Mouse (Mus musculus): ENCODE results near the gene Slc25a12. TPM values are rescaled to one million over a fixed set of nuclear protein-coding genes. Genes with fewer than 3 reads are reported as not detected.

The Slc25a12 gene
- polyA plus RNA-seq, 1 experiment from 2014 or later: 44.0 TPM

DNA sequence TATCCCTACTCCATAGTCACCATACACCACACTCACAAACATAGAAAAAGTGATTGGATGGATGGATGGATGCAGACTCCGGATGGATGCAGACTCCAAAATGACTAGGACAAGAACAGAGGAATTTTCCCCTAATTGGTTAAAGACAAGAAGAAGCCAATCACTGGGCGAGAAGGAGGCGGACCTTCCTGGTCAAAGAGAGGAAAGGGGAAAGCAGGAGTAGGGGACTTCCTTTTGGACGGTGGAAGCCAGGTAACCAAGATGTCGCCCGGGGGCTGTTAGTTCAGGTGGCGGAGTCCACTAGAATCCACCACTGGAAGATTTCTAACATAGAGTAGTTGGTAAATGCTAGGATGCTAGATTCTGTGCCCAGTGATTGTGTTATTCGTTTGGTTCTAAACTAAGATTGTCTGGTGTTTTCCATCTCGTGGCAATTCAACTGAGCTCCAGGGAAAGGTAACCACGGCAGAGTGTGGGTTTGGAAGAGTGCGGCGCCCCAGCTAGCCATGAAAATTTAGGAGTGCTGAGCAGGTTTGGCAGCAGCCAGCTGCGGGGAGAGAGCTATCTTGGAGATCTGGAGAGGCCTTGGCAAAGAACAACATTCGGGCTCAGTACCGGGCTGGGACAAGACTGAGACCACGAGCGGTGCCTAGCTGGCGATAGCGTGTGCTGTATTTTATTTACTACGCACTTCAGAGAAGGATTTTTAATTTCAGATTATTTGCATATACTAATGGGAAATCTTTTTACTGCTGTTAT is 19.6 kb downstream of the Slc25a12 start:
- Histone ChIP-seq H3K27ac (no peak overlapping the region), H3K36me3 (peaks cover 14% of the 10 kb centered on the region), H3K27me3 (no peaks in the 10 kb centered on the region), H3K9me3 (no peaks in the 10 kb centered on the region), H3K4me3 (no peak overlapping the region), H3K4me2 (replicated peaks) (no peak overlapping the region), H3K4me1 (peaks cover 9% of the 10 kb centered on the region; the same call in 1 of the 2 replicates), H3K9ac (no peak overlapping the region)
- 93% methylated on average over 20 of the region's 20 CpGs for WGBS
- ATAC-seq (ENCODE audit: insufficient number of reproducible peaks, insufficient read depth, low FRiP score, low TSS enrichment): no peak

GRCm38 (mm10) chr2:71347160-71347559 is 20.4 kb downstream of the Slc25a12 start:
- no peak overlapping the region for H3K4me2 ChIP-seq (replicated peaks)
- no peaks in the 10 kb centered on the region for H3K27me3 ChIP-seq
- no peak overlapping the region for H3K4me3 ChIP-seq
- no peak overlapping the region for H3K9ac ChIP-seq
- H3K36me3 ChIP-seq: peaks cover 20% of the 10 kb centered on the region
- no peak overlapping the region for H3K27ac ChIP-seq
- 75% methylated on average over 10 of the region's 10 CpGs for WGBS
- H3K4me1 ChIP-seq: peaks cover 9% of the 10 kb centered on the region; the same call in 1 of the 2 replicates
- no peaks in the 10 kb centered on the region for H3K9me3 ChIP-seq
- 0 out of 2 replicates have a peak, but pooled peaks have one; percentile 52 for ATAC-seq (ENCODE audit: insufficient number of reproducible peaks, insufficient read depth, low FRiP score, low TSS enrichment)

GRCm38 (mm10) chr2:71343884-71344640 is 23.5 kb downstream of the Slc25a12 start:
- WGBS: 93% methylated on average over 10 of the region's 10 CpGs
- Histone ChIP-seq H3K9me3 (no peaks in the 10 kb centered on the region), H3K27ac (no peak overlapping the region), H3K4me3 (no peak overlapping the region), H3K36me3 (peaks cover 20% of the 10 kb centered on the region), H3K9ac (no peak overlapping the region), H3K27me3 (no peaks in the 10 kb centered on the region), H3K4me1 (no peaks in the 10 kb centered on the region), H3K4me2 (replicated peaks) (no peak overlapping the region)
- no peak for ATAC-seq (ENCODE audit: insufficient number of reproducible peaks, insufficient read depth, low FRiP score, low TSS enrichment)

GRCm38 (mm10) chr2:71340126-71340525 is 27.4 kb downstream of the Slc25a12 start:
- no peaks in the 10 kb centered on the region for H3K9me3 ChIP-seq
- no peak overlapping the region for H3K27ac ChIP-seq
- WGBS: 88% methylated on average over 5 of the region's 5 CpGs
- no peak overlapping the region for H3K4me3 ChIP-seq
- ATAC-seq (ENCODE audit: insufficient number of reproducible peaks, insufficient read depth, low FRiP score, low TSS enrichment): no peak
- no peak overlapping the region for H3K9ac ChIP-seq
- no peak overlapping the region for H3K4me2 ChIP-seq (replicated peaks)
- H3K36me3 ChIP-seq: peaks cover 20% of the 10 kb centered on the region
- H3K27me3 ChIP-seq: no peaks in the 10 kb centered on the region
- H3K4me1 ChIP-seq: no peaks in the 10 kb centered on the region

DNA sequence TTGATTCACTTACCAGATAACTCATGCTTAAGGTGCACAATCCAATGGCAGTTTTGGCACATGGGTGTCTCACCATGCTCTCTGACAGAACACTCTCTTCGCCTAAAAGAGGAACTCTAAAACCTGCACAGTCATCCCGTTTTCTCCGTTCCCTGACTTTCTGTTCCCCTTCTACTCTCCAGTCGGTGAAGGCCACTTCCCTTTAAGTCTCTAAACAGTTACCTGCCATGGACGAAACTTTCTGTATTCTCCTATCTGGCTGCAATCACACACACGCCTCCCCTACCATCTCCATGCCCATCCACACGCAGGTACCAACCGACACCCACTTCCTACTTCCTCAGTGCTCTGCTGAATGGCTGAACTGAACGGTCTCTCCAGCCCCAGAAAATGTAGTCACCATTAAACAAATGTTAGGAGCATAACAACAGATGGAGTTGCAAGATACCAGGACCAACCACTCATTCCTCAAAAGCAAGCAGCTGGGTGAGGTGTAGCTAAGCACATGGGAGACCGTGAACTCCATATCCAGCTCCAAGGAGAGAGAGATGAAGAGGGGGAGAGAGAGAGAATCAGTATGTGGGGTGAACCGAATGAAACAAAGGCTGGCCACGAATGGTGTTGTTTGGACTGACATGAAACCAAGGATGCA is 29.3 kb downstream of the Slc25a12 start:
- 83% methylated on average over 12 of the region's 12 CpGs for WGBS
- peaks cover 9% of the 10 kb centered on the region for H3K36me3 ChIP-seq
- H3K4me3 ChIP-seq: no peak overlapping the region
- ATAC-seq (ENCODE audit: insufficient number of reproducible peaks, insufficient read depth, low FRiP score, low TSS enrichment): no peak
- H3K4me1 ChIP-seq: no peaks in the 10 kb centered on the region
- no peak overlapping the region for H3K9ac ChIP-seq
- H3K4me2 ChIP-seq (replicated peaks): no peak overlapping the region
- no peaks in the 10 kb centered on the region for H3K9me3 ChIP-seq
- no peaks in the 10 kb centered on the region for H3K27me3 ChIP-seq
- H3K27ac ChIP-seq: no peak overlapping the region

DNA sequence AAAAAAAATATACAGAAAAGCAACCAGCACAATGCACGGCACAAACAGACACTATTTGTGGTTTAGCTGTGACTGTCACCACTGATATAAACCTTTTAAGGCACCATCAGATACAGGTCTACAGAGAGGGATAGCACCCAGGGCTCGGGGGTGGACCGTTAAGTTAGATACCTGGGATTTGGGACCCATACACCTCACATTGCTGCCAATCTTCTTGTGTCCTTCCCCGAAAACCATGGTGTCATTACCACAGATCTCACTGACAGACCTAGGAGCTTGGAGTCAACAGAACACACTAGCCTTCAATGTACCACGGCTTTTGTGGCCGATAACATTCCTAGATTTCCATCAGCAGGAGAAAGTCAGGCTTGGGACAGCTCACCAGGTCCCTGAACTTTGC is 30.9 kb downstream of the Slc25a12 start:
- ATAC-seq (ENCODE audit: insufficient number of reproducible peaks, insufficient read depth, low FRiP score, low TSS enrichment): no peak
- Histone ChIP-seq H3K4me1 (no peaks in the 10 kb centered on the region), H3K36me3 (0 out of 2 replicates have a peak, but pooled peaks cover 7% of the 10 kb centered on the region), H3K4me3 (no peak overlapping the region), H3K9ac (no peak overlapping the region), H3K27me3 (no peaks in the 10 kb centered on the region), H3K27ac (no peak overlapping the region), H3K9me3 (no peaks in the 10 kb centered on the region), H3K4me2 (replicated peaks) (no peak overlapping the region)
- 95% methylated on average over 6 of the region's 6 CpGs for WGBS

DNA sequence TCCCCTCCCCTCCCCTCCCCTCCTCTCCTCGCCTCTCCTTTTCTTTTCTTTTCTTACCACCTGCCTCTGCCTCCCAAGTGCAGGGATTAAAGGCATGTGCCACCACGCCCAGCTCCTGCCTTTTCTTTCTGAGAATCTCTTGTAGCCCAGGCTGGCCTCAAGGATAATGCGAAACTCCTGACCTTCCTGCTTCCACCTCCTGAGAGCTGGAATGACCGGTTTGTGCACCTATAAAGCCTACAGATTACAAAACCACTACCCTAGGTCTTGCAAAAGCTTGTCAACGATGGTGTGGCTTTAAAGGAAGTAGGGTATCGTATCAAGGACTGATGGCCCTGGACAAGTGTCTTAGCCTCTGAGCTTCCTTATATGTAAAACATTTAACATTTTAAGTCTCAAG is 31.3 kb downstream of the Slc25a12 start:
- H3K36me3 ChIP-seq: 0 out of 2 replicates have a peak, but pooled peaks cover 7% of the 10 kb centered on the region
- no peak for ATAC-seq (ENCODE audit: insufficient number of reproducible peaks, insufficient read depth, low FRiP score, low TSS enrichment)
- H3K9ac ChIP-seq: no peak overlapping the region
- WGBS: 80% methylated on average over 5 of the region's 6 CpGs
- no peaks in the 10 kb centered on the region for H3K4me1 ChIP-seq
- no peak overlapping the region for H3K4me2 ChIP-seq (replicated peaks)
- H3K4me3 ChIP-seq: no peak overlapping the region
- H3K27ac ChIP-seq: no peak overlapping the region
- no peaks in the 10 kb centered on the region for H3K27me3 ChIP-seq
- no peaks in the 10 kb centered on the region for H3K9me3 ChIP-seq

DNA sequence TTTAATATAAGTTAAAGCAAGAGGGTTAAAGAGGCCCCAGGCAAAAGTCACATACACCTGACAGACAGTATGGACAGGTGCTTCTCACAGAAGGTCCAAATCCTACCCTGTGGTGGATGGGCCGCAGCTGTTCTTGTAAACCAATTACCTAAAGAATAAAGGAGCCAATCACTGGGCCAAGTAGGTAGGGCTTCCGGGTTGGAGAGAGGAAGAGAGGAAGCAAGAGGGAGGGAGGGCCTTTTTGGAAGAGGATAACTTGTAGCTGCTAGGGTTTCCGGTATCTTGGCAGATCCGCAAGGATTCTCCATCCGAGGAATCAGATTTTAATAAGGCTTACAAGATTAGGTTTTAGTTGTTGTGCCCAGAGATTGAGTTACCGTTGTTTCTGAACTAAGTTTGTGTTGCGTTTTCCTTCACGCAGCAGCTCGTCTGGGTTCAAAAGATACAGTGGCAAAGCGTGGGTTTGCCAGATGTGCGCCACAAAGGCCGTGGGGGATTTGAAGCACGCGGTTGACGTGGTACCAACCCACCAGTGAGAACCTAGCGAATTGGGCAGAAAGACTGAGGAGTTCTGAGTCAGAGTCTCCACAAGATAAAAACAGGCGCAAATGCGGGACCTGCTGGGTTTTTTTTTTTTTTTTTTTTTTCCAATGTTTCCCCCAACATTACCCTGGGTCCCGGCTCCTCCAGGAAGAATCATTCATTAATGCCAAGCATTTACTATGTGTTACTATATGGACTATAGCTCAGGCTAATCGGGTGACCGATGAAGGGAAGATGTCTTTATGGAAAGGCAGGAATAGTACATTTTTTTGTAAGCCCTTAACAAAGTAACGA is 33.3 kb downstream of the Slc25a12 start:
- WGBS: 89% methylated on average over 22 of the region's 22 CpGs
- no peak for ATAC-seq (ENCODE audit: insufficient number of reproducible peaks, insufficient read depth, low FRiP score, low TSS enrichment)
- H3K9ac ChIP-seq: no peak overlapping the region

DNA sequence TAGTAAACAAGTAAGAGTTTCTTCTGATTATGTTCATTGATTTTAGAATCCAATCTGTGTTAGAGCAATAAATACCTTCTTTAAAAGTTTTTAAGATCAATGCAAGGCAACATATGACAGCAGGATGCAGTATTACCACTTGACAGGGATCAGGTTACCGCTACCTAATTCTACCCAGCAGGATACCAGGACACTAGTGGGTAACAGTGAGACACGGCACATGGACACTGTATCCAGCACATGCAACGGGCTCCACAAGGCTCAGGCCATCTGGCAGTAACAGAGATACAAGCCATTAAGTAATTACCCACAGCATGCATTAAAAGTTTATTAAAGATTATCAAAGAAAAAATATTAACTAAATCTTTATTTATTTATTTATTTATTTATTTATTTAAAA is 37.8 kb downstream of the Slc25a12 start:
- WGBS: 60% methylated on average over 3 of the region's 3 CpGs

More for the DNA sequence above, 33.3 kb downstream of the Slc25a12 start:
- no peak overlapping the region for H3K4me2 ChIP-seq (replicated peaks)
- H3K27ac ChIP-seq: no peak overlapping the region
- no peak overlapping the region for H3K4me3 ChIP-seq
- H3K36me3 ChIP-seq: 0 out of 2 replicates have a peak, but pooled peaks cover 7% of the 10 kb centered on the region
- H3K4me1 ChIP-seq: no peaks in the 10 kb centered on the region
- no peaks in the 10 kb centered on the region for H3K9me3 ChIP-seq
- H3K27me3 ChIP-seq: no peaks in the 10 kb centered on the region

GRCm38 (mm10) chr2:71328391-71329160 is 39.0 kb downstream of the Slc25a12 start:
- WGBS: 55% methylated on average over 15 of the region's 15 CpGs
- Histone ChIP-seq H3K27me3 (no peaks in the 10 kb centered on the region), H3K4me3 (no peak overlapping the region), H3K9ac (no peak overlapping the region), H3K27ac (no peak overlapping the region), H3K4me2 (replicated peaks) (no peak overlapping the region), H3K4me1 (no peaks in the 10 kb centered on the region), H3K36me3 (0 out of 2 replicates have a peak, but pooled peaks cover 7% of the 10 kb centered on the region), H3K9me3 (no peaks in the 10 kb centered on the region)
- ATAC-seq (ENCODE audit: insufficient number of reproducible peaks, insufficient read depth, low FRiP score, low TSS enrichment): no peak

More for the DNA sequence above, 37.8 kb downstream of the Slc25a12 start:
- no peak for ATAC-seq (ENCODE audit: insufficient number of reproducible peaks, insufficient read depth, low FRiP score, low TSS enrichment)
- Histone ChIP-seq H3K27ac (no peak overlapping the region), H3K9me3 (no peaks in the 10 kb centered on the region), H3K4me2 (replicated peaks) (no peak overlapping the region), H3K27me3 (no peaks in the 10 kb centered on the region), H3K4me1 (no peaks in the 10 kb centered on the region), H3K4me3 (no peak overlapping the region), H3K9ac (no peak overlapping the region), H3K36me3 (0 out of 2 replicates have a peak, but pooled peaks cover 7% of the 10 kb centered on the region)

Measured in embryonic facial prominence, embryonic 12.5 days (tissue).